ENCODE assay signal across 9 mouse cellular contexts in genomic region chr7:117622769-117623168, GRCm38 (mm10).
A peak's percentile ranks its signal among the peaks of the same experiment; 100 is the strongest.
DNase-seq lines count a peak whose midpoint lies in the region; ATAC-seq lines count a peak whose summit lies in the region.
"Had no signal": no experiment of that assay in that cellular context is flagged by ENCODE, and none has a peak within 500 bp of the region (broad histone marks: within the 10 kb centered on the region; RNA-seq: fewer than 3 reads in every experiment).

No protein-coding gene starts in this region.

- intact Hi-C loops in heart, postnatal 10 days (cut with DNase I) = loop anchor here (2.0 to 10.0 kb wide), 3 partner anchors 240 to 482 kb away; no protein-coding TSS in a partner anchor

- DNase-seq in heart, postnatal 10 days = peak; percentile 41 to 58
- DNase-seq in heart, adult 11 months = no peak
- peak; percentile 33 for DNase-seq in urinary bladder, postnatal 14 days (ENCODE audit: low spot score)
- no peak for DNase-seq in urinary bladder, postnatal 10 days (ENCODE audit: low spot score)
- DNase-seq in retina, postnatal 1 day = peak; percentile 41
- DNase-seq in left cerebral cortex, adult 8-10 months (ENCODE audit: low spot score in 2 of 2) = no peak
- no peak for DNase-seq in right cerebral cortex, postnatal 25 days

- ATAC-seq in inflammation-experienced regulatory T-cells, adult 6 months = peak; percentile 70
- ATAC-seq: Patski had no signal

Comparison
In these comparisons a context has a peak if more than half of its experiments do, and no peak if none do; other contexts are left out.
1. DNase-seq: peak in heart, postnatal 10 days (2 of 2), urinary bladder, postnatal 14 days (single experiment) and retina, postnatal 1 day (single experiment); none in heart, adult 11 months (single experiment), urinary bladder, postnatal 10 days (single experiment), left cerebral cortex, adult 8-10 months (0 of 2) and right cerebral cortex, postnatal 25 days (single experiment).